Mouse (Mus musculus) CD4-positive, CD25-positive, alpha-beta regulatory T cell, adult 2 months (primary cell): ENCODE measurements around the gene Fam107b.

Experiments
- DNase-seq: peaks from one replicate; pipeline ENCODE4 v3.0.0-alpha.2; 2012; ENCODE audit warnings: low read depth, low spot score

Gene Fam107b

DNA sequence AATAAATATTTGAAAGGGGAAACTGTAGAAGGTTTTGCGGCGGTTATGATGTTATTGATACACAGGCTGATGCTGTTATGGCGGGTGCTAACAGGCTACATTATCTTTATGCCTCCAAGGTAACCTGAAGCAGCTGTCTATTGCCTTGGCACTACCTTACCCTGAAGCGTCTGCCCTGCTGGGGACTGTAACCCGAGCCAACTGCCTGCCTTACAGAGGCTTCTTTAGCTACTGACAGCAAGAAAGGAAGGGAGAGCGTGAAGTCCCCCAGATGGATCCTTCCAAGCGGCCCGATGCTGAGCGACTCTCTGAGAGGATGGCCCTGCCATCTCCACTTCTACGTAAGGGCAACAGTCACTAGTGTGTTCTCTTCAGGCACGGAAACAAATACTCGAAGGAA is at the start of gene Fam107b:
Gene Fam107b, plus strand, starts transcription at position 303 of the 400 bp plus-strand sequence.
- no peak for DNase-seq

GRCm38 (mm10) chr2:3522558-3522957 is 47.7 kb upstream of the Fam107b start:
- no peak for DNase-seq

DNA sequence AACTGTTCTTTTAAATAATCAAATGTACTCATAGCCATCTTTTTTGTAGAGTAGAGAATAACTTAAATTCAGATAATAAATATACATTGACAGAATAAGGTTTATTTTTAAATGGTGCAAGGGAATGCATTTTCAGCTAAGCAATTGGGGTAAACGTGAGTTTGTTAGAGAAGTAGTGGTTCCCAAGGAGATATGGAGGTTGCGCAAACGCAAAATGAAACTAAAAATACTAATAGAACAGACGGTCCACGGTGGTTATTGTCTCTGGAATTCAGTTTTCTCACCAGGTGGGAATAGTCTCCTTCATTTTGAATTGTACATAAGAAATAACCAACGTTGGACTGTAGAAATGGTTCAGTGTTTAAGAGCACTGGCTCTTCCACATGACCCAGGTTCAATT is 44.0 kb upstream of the Fam107b start:
- DNase-seq: no peak

- no peak for DNase-seq
Measured at GRCm38 (mm10) chr2:3541307-3542079, 28.8 kb upstream of the Fam107b start.

- DNase-seq: no peak
Measured at GRCm38 (mm10) chr2:3546055-3546454, 24.2 kb upstream of the Fam107b start.

GRCm38 (mm10) chr2:3546588-3546987 is 23.7 kb upstream of the Fam107b start:
- DNase-seq: peak; percentile 86

DNA sequence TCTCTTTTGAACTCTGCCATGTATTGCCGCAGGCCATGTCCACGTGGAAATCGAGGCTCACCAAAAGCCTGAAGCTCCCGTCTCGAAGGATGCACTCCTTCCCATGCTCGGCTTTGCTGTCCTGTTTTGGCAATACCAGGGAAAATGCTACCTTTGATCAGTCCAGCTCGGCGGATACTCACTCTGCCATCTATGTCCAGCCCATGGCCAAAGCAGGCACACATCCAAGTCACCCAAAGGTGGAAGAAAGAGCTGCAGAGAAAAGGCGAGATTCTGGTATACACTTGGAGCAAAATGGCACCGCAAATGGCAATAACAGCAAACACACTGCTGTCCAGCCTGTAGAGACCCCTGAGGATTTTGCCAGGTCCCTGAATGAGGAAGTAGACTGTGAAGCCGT is 318 bp downstream of the Fam107b start:
- no peak for DNase-seq

DNA sequence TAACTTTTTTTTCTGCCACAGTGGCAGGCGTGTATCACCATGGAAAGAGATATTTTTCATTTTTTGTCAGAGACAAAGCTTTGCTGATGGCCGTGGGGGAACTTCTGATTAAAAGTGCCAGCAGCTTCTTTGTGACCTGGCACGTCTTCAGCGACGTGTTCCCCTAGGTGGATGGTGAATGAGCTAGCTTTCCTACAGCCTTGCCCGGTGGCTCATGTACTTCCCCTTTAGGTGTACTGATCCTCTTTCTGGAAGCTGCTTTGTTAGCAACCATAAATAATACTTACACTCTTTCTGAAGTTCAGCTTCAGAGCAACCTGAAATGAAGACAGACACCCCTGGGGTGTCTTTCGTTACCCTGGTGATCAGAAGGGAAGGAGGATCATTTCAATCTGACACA is 3.6 kb downstream of the Fam107b start:
- DNase-seq: no peak

DNA sequence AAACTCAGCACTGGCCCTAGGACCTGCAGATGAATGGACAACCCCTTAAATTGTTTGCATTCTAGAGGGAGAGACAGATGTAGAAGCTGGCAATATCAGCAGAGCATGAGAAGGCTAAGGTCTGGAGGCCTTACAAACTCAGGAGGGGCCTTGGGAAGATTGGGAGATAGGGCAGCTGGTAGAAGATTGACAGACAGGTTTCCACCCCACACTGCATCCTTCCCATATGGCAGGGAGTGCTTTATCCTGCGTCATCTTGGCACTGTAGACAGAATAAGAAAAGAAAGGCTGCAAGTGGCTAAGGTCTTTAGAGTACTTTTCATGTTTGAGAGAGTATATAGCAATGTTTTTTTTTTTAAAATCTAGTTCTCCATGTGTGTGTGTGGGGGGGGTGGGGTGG is 4.9 kb downstream of the Fam107b start:
- no peak for DNase-seq

DNA sequence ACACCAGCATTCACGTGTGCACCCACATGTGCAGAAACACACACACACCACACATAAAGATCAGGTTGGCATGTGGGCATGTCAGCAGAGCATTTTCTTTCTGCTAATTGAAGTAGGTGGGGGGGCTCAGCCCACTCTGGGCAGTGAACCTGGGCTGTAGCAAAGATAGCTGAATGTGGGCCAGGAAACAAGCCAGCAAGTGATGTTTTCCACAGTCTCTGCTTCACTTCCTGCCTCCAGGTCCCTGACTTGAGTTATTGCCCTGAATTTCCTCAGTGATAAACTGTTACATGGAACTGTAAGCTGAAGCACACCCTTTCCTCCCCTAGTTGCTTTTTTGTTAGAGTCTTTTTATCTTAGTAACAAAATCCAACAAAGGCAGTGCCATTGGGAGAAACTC is 6.1 kb downstream of the Fam107b start:
- DNase-seq: peak; percentile 12

- DNase-seq: no peak
Measured at GRCm38 (mm10) chr2:3577216-3577615, 6.9 kb downstream of the Fam107b start.

DNA sequence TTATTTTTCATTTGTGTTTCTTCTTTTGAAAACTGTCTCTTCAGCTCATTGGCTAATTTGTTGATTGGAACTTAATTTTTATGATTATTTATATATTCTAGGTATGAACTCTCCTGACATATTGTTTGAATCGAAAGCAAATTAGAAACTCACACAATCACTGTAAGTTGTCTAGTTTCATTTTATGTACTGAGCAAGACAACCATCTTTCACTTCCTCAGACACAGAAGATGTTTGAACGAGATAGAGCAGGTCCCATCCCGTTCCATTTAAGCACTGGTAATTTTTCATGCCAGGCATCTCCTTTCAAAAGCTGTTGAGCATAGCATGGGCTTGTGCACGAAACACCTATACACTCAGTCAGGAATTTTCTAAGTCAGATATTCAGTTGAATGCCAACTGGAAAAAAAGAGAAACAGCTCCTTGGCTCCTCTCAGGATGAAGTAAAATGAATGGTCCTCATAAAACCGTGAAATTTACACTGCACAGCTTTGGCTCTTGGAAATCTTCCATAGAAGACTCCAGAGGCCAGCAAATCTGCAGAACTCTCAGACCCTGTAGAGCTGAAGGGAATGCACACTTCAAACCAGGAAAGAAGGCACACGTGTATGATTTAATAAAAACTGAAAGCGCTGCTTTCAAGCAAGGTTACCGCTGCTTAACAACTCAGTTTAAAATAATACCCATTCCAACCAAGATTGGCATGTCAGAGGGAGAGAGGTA is 8.1 kb downstream of the Fam107b start:
- peak; percentile 8 for DNase-seq

DNA sequence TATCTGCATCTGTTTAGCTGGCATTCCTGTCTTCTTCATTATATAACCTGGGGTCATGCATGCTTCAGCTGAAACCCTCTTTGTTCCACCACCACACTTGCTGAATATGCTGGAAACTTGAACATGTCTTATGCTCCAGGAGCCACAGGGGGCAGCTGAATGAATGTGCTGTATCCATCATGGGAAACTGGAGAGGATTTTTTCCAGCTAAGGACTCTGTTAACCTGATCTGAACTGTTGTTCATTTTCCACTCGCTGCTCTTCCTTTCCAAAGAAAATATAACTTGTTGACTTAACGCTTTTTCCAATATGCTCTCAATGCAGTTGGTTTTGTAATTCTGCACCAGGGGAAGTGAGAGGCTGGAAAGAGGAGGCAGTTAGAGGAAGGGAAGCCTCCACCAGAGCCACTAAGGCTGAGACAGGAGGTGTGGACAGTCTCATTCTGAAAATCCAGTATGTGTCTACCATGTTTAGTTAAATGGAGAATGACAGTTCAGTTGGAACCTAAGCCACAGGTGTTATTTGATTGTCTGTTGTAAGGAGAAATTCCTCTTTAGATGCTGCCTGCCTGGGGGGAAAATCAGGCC is 9.1 kb downstream of the Fam107b start:
- DNase-seq: no peak

DNA sequence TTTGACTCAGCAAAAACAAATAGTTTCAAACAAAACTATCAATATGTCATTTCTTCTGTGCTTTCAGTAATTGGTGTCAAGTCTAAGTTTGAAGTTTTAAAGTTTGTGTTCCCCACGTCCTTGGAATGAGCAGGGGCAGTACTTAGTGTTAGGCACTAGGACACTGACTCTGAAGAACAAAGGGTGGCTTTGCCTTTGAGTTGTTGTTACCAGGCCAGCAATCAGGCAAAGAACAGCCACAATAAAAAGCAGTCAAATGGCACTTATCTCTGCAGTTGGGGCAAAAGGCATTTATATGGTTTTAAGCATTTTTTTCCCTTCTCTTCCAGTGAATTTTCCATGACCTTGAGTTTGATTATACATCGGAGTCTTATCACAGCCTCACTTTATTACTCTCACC is 12.5 kb downstream of the Fam107b start:
- no peak for DNase-seq

GRCm38 (mm10) chr2:3585231-3585783 is 15.0 kb downstream of the Fam107b start:
- no peak for DNase-seq

GRCm38 (mm10) chr2:3590086-3590915 is 20.0 kb downstream of the Fam107b start:
- no peak for DNase-seq

GRCm38 (mm10) chr2:3590916-3591197 is 20.6 kb downstream of the Fam107b start:
- no peak for DNase-seq

GRCm38 (mm10) chr2:3594663-3595318 is 24.5 kb downstream of the Fam107b start:
- DNase-seq: peak; percentile 5

- DNase-seq: no peak
Measured at GRCm38 (mm10) chr2:3600421-3600820, 30.1 kb downstream of the Fam107b start.

- no peak for DNase-seq
Measured at GRCm38 (mm10) chr2:3602599-3602998, 32.3 kb downstream of the Fam107b start.

GRCm38 (mm10) chr2:3603181-3603580 is 32.9 kb downstream of the Fam107b start:
- DNase-seq: no peak
